Mouse (Mus musculus): Measurements from ENCODE around the gene Cyp2w1. TPM values are rescaled to one million over a fixed set of nuclear protein-coding genes. Genes with fewer than 3 reads are reported as not detected.

Cyp2w1 gene
- total and polyA plus RNA-seq, 3 experiments = not detected

DNA sequence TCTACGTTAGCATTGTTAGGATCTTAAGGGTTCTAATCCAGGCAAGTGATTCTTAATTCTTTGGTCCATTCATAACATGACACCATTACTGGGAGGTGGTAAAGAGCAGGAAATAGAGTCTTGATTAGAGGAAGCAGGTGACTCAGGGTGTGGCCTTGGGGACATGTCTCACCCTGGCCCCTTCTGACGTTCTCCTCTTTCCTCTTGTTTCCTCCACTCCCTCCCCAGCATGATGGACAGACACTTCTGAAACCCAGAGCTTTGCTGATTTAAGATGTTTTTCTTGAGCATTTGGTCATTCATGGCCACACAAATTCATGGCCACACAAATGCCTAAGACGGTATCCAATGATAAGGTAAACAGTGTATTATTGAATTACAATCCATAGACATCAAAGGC, 42.5 kb upstream of the Cyp2w1 start:
- H3K9me3 ChIP-seq (replicated peaks; ENCODE audit: insufficient read depth, low read length) = no peaks in the 10 kb centered on the region
- H3K27ac ChIP-seq (ENCODE audit: control insufficient read depth, low read depth, low read length) = no peak overlapping the region
- peaks cover 0 to 4% of the 10 kb centered on the region in 2 experiments; a peak in 1 of 4 replicates for H3K4me1 ChIP-seq (ENCODE audit: control insufficient read depth in 1 of 2, insufficient read depth in 2 of 2, low read length in 2 of 2)
- H3K4me3 ChIP-seq (ENCODE audit: control insufficient read depth in 1 of 2, insufficient read depth in 1 of 2, low read depth in 2 of 2, low read length in 2 of 2) = no peak overlapping the region
- H3K9ac ChIP-seq (ENCODE audit: control insufficient read depth, low read depth, low read length, poor library complexity, severe bottlenecking) = no peak overlapping the region
- peak; percentile 19 for DNase-seq (ENCODE audit: low read depth, low spot score)
- H3K36me3 ChIP-seq (ENCODE audit: control insufficient read depth in 1 of 2, insufficient read depth in 2 of 2, low read length in 2 of 2) = peaks cover 0 to 6% of the 10 kb centered on the region in 2 experiments; a peak in 2 of 4 replicates
- H3K79me2 ChIP-seq (ENCODE audit: control insufficient read depth, insufficient read depth, low read length, poor library complexity) = peaks cover 7% of the 10 kb centered on the region; the same call in 1 of the 2 replicates
- TF ChIP-seq HCFC1 (IDR thresholded peaks at IDR 0.05; ENCODE audit: low read depth, low read length) (no peak), TCF12 (IDR thresholded peaks at IDR 0.05; ENCODE audit: low read depth, low read length) (no peak), ELF1 (IDR thresholded peaks at IDR 0.05; ENCODE audit: low read depth, low read length) (no peak)
- no peaks in the 10 kb centered on the region for H3K27me3 ChIP-seq (ENCODE audit: control insufficient read depth in 1 of 2, insufficient read depth in 2 of 2, low read length in 2 of 2)

DNA sequence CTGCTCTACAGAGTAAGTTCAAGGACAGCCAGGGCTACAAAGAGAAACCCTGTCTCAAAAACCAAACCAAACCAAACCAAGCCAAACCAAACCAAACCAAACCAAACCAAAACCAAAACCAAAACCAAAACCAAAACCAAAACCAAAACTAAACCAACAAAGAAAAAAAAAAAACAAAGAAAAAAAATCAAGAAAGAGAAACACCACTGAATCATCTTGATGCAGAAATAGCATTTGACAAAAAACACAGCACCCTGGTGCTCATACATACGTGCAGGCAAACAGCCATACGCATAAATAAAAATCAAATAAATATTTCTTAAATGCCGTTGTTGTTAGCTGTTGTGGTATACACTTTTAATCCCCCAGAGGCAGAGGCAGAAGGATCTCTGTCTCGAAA, 41.9 kb upstream of the Cyp2w1 start:
- Histone ChIP-seq H3K9ac (ENCODE audit: control insufficient read depth, low read depth, low read length, poor library complexity, severe bottlenecking) (no peak overlapping the region), H3K36me3 (ENCODE audit: control insufficient read depth in 1 of 2, insufficient read depth in 2 of 2, low read length in 2 of 2) (peaks cover 0 to 6% of the 10 kb centered on the region in 2 experiments; a peak in 2 of 4 replicates), H3K4me3 (ENCODE audit: control insufficient read depth in 1 of 2, insufficient read depth in 1 of 2, low read depth in 2 of 2, low read length in 2 of 2) (no peak overlapping the region), H3K4me1 (ENCODE audit: control insufficient read depth in 1 of 2, insufficient read depth in 2 of 2, low read length in 2 of 2) (peaks cover 0 to 4% of the 10 kb centered on the region in 2 experiments; a peak in 1 of 4 replicates), H3K9me3 (replicated peaks; ENCODE audit: insufficient read depth, low read length) (no peaks in the 10 kb centered on the region), H3K79me2 (ENCODE audit: control insufficient read depth, insufficient read depth, low read length, poor library complexity) (peaks cover 7% of the 10 kb centered on the region; the same call in 1 of the 2 replicates), H3K27ac (ENCODE audit: control insufficient read depth, low read depth, low read length) (no peak overlapping the region), H3K27me3 (ENCODE audit: control insufficient read depth in 1 of 2, insufficient read depth in 2 of 2, low read length in 2 of 2) (no peaks in the 10 kb centered on the region)
- no peak for DNase-seq (ENCODE audit: low read depth, low spot score)
- TF ChIP-seq USF1 (IDR thresholded peaks at IDR 0.05; ENCODE audit: low read depth, low read length) (no peak), NRF1 (IDR thresholded peaks at IDR 0.05; ENCODE audit: insufficient read depth, low read depth, low read length, poor library complexity, severe bottlenecking) (no peak), EP300 (IDR thresholded peaks at IDR 0.05; ENCODE audit: low read depth in 1 of 2, low read length in 2 of 2) (no peak), JUND (IDR thresholded peaks at IDR 0.05; ENCODE audit: low read depth, low read length) (no peak), ELF1 (IDR thresholded peaks at IDR 0.05; ENCODE audit: low read depth, low read length) (no peak), MAX (IDR thresholded peaks at IDR 0.05; ENCODE audit: low read length) (no peak), USF2 (IDR thresholded peaks at IDR 0.05; ENCODE audit: borderline replicate concordance in 1 of 2, insufficient read depth in 1 of 2, low read depth in 1 of 2, low read length in 2 of 2) (no peak), ZNF384 (IDR thresholded peaks at IDR 0.05; ENCODE audit: low read depth, low read length) (no peak), HCFC1 (IDR thresholded peaks at IDR 0.05; ENCODE audit: low read depth, low read length) (no peak), KAT2A (conservative IDR thresholded peaks at IDR 0.05; ENCODE audit: low read depth, low read length) (no peak), POLR2AphosphoS5 (IDR thresholded peaks at IDR 0.05; ENCODE audit: borderline replicate concordance, low read depth, low read length) (no peak), GABPA (IDR thresholded peaks at IDR 0.05; ENCODE audit: low read depth, low read length) (no peak), RCOR1 (IDR thresholded peaks at IDR 0.05; ENCODE audit: low read depth, low read length) (no peak), RAD21 (IDR thresholded peaks at IDR 0.05; ENCODE audit: low read depth, low read length) (no peak), MXI1 (IDR thresholded peaks at IDR 0.05; ENCODE audit: low read depth, low read length) (no peak)

Measured in MEL (cell line).